ENCODE assay signal across 8 mouse cellular contexts in the genomic region with DNA sequence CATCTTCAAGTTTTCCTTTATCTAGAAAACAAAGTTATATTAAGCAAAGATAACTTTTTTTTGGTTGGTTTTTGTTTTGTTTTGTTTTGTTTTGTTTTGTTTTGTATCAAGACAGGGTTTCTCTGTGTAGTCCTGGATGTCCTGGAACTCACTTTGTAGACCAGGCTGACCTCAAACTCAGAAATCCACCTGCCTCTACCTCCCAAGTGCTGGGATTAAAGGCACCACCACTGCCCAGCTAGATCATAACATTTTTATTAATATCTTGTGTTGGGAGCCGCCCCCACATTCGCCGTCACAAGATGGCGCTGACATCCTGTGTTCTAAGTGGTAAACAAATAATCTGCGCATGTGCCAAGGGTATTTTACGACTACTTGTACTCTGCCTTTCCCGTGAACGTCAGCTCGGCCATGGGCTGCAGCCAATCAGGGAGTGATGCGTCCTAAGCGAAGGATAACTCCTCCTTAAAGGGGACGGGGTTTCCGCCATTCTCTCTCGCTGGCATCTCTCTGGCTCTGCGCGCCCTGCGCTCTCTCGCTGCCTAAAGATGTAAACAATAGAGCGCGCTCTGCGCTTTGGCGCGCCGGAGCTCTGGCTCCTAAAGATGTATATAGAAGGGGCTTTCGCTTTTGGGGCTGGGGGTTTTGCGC.
DNase-seq lines count a peak whose midpoint lies in the region; ATAC-seq and TF ChIP-seq lines count a peak whose summit lies in the region.
"Not testable (repeated sequence)": the region's sequence is repeated elsewhere in the genome, so short reads cannot be mapped to it uniquely, and the experiment has no call there.

No protein-coding gene starts in this region.

- H3K36me3 ChIP-seq in forebrain, embryonic 13.5 days (ENCODE audit: poor library complexity, severe bottlenecking); heart, embryonic 15.5 days; limb, embryonic 12.5 days; liver, postnatal 0 days (replicated peaks; ENCODE audit: insufficient read depth, low read length); midbrain, embryonic 14.5 days (ENCODE audit: control insufficient read depth, insufficient read depth, low read length); spleen, adult 2 months (ENCODE audit: control insufficient read depth, insufficient read depth, low read length): not testable (repeated sequence)

- not testable (repeated sequence) for H3K4me1 ChIP-seq in brown adipose tissue, adult 24 weeks (ENCODE audit: control insufficient read depth, insufficient read depth, insufficient read length, low read length); forebrain, embryonic 13.5 days; heart, embryonic 15.5 days (replicated peaks); limb, embryonic 12.5 days (replicated peaks); liver, postnatal 0 days (ENCODE audit: insufficient read depth); midbrain, embryonic 14.5 days (ENCODE audit: control insufficient read depth, insufficient read depth, low read length); spleen, adult 2 months (ENCODE audit: control insufficient read depth, insufficient read depth, insufficient read length)

- H3K4me2 ChIP-seq in forebrain, embryonic 13.5 days = peak overlapping the region; percentile 36; the same call in 1 of the 2 replicates
- peak overlapping the region; percentile 20; the same call in 1 of the 2 replicates for H3K4me2 ChIP-seq in heart, embryonic 15.5 days
- H3K4me2 ChIP-seq in limb, embryonic 12.5 days; liver, postnatal 0 days (ENCODE audit: low read depth, low read length): not testable (repeated sequence)
- H3K4me2 ChIP-seq in midbrain, embryonic 14.5 days (ENCODE audit: low read length) = peak overlapping the region; percentile 41; the same call in 1 of the 2 replicates

- H3K9ac ChIP-seq in forebrain, embryonic 13.5 days; heart, embryonic 15.5 days; limb, embryonic 12.5 days (replicated peaks); liver, postnatal 0 days (replicated peaks); midbrain, embryonic 14.5 days (replicated peaks; ENCODE audit: low read length): not testable (repeated sequence)

- H3K27ac ChIP-seq in brown adipose tissue, adult 24 weeks (replicated peaks; ENCODE audit: low read depth, low read length) = peak overlapping the region; percentile 24; the same call in 1 of the 2 replicates
- H3K27ac ChIP-seq in forebrain, embryonic 13.5 days; heart, embryonic 15.5 days; limb, embryonic 12.5 days; liver, postnatal 0 days (ENCODE audit: low read depth); midbrain, embryonic 14.5 days (replicated peaks; ENCODE audit: low read depth, low read length); spleen, adult 2 months (ENCODE audit: insufficient read depth, low read length): not testable (repeated sequence)

- ATAC-seq in forebrain, embryonic 13.5 days = peak; percentile 66
- not testable (repeated sequence) for ATAC-seq in heart, embryonic 15.5 days (replicated peaks; ENCODE audit: insufficient number of reproducible peaks, insufficient read depth, low FRiP score, low read depth); limb, embryonic 12.5 days (ENCODE audit: insufficient number of reproducible peaks, insufficient read depth, low FRiP score, low TSS enrichment, low read depth); midbrain, embryonic 14.5 days (ENCODE audit: low FRiP score, low TSS enrichment)
- peak; percentile 60 for ATAC-seq in liver, postnatal 0 days

- H3K4me3 ChIP-seq in brown adipose tissue, adult 24 weeks (ENCODE audit: insufficient read depth, low read depth, low read length) = peak overlapping the region; percentile 42
- peak overlapping the region; percentile 24 for H3K4me3 ChIP-seq in forebrain, embryonic 13.5 days
- H3K4me3 ChIP-seq in heart, embryonic 15.5 days = peak overlapping the region; percentile 30
- peak overlapping the region; percentile 25 for H3K4me3 ChIP-seq in limb, embryonic 12.5 days (replicated peaks)
- 0 out of 2 replicates have a peak overlapping the region, but pooled peaks have one; percentile 9 for H3K4me3 ChIP-seq in liver, postnatal 0 days (ENCODE audit: low read depth, low read length)
- peak overlapping the region; percentile 17; the same call in 1 of the 2 replicates for H3K4me3 ChIP-seq in midbrain, embryonic 14.5 days (replicated peaks; ENCODE audit: low read depth, low read length)
- peak overlapping the region; percentile 36; the same call in 1 of the 2 replicates for H3K4me3 ChIP-seq in spleen, adult 2 months (ENCODE audit: extremely low read depth, insufficient read depth, insufficient read length)

- TF ChIP-seq POLR2A in spleen, adult 2 months (IDR thresholded peaks at IDR 0.05; ENCODE audit: low read depth, low read length) = not testable (repeated sequence)

- not testable (repeated sequence) for H3K27me3 ChIP-seq in forebrain, embryonic 13.5 days; heart, embryonic 15.5 days; limb, embryonic 12.5 days; liver, postnatal 0 days (ENCODE audit: insufficient read depth, low read length); midbrain, embryonic 14.5 days (ENCODE audit: control insufficient read depth, insufficient read depth, low read length); spleen, adult 2 months (ENCODE audit: control insufficient read depth, insufficient read depth, low read length)

- not testable (repeated sequence) for H3K9me3 ChIP-seq in forebrain, embryonic 13.5 days (replicated peaks); heart, embryonic 15.5 days (replicated peaks); limb, embryonic 12.5 days; liver, postnatal 0 days (ENCODE audit: low read length); midbrain, embryonic 14.5 days (ENCODE audit: control insufficient read depth, low read length)

- TF ChIP-seq EP300 in liver, postnatal 0 days (IDR thresholded peaks at IDR 0.05; ENCODE audit: low read depth) = not testable (repeated sequence)

- 68% methylated on average over 14 of the region's 26 CpGs for WGBS in forebrain, embryonic 13.5 days
- 58% methylated on average over 16 of the region's 26 CpGs for WGBS in heart, embryonic 15.5 days
- 81% methylated on average over 15 of the region's 26 CpGs for WGBS in limb, embryonic 12.5 days
- WGBS in liver, postnatal 0 days (ENCODE audit: insufficient replicate concordance) = 61% methylated on average over 10 of the region's 26 CpGs
- 71% methylated on average over 13 of the region's 26 CpGs for WGBS in midbrain, embryonic 14.5 days
- WGBS in spleen, adult 2 months = 82% methylated on average over 15 of the region's 26 CpGs

- peak; percentile 50 for DNase-seq in induced T-regulatory cell, adult 2 months (ENCODE audit: low read depth)
- not testable (repeated sequence) for DNase-seq in liver, postnatal 0 days; midbrain, embryonic 14.5 days; spleen, adult 2 months (ENCODE audit: low read depth in 1 of 2, low spot score in 2 of 2)

- TF ChIP-seq CTCF in liver, postnatal 0 days (IDR thresholded peaks at IDR 0.05; ENCODE audit: low read depth); spleen, adult 2 months (IDR thresholded peaks at IDR 0.05; ENCODE audit: extremely low read depth, insufficient read depth, insufficient read length, insufficient replicate concordance): not testable (repeated sequence)
